In genomic region chr10:86065661-86066060, GRCm38 (mm10) we compare ENCODE assay signal across 22 mouse cellular contexts. TPM values are rescaled to one million over a fixed set of nuclear protein-coding genes. Genes with fewer than 3 reads are reported as not detected.
DNase-seq lines count a peak whose midpoint lies in the region; ATAC-seq and TF ChIP-seq lines count a peak whose summit lies in the region.
"Had no signal": no experiment of that assay in that cellular context is flagged by ENCODE, and none has a peak within 500 bp of the region (broad histone marks: within the 10 kb centered on the region; RNA-seq: fewer than 3 reads in every experiment).

No protein-coding gene starts in this region.

- no peaks in the 10 kb centered on the region for H3K4me1 ChIP-seq in forebrain, embryonic 11.5 days (replicated peaks; ENCODE audit: control insufficient read depth, insufficient read depth, low read length)
- H3K4me1 ChIP-seq in forebrain, embryonic 14.5 days (ENCODE audit: control insufficient read depth, insufficient read depth, low read length), result no peaks in the 10 kb centered on the region
- no peaks in the 10 kb centered on the region for H3K4me1 ChIP-seq in hindbrain, postnatal 0 days (ENCODE audit: insufficient read depth, low read length)
- H3K4me1 ChIP-seq in hindbrain, embryonic 14.5 days (replicated peaks; ENCODE audit: control insufficient read depth, insufficient read depth, low read length), result no peaks in the 10 kb centered on the region
- no peaks in the 10 kb centered on the region for H3K4me1 ChIP-seq in liver, postnatal 0 days (ENCODE audit: insufficient read depth)
- peaks cover 2% of the 10 kb centered on the region; the same call in 1 of the 2 replicates for H3K4me1 ChIP-seq in liver, embryonic 12.5 days
- peaks cover 42% of the 10 kb centered on the region for H3K4me1 ChIP-seq in embryonic facial prominence, embryonic 10.5 days
- H3K4me1 ChIP-seq: liver, embryonic 15.5 days had no signal

- no peak overlapping the region for H3K27ac ChIP-seq in forebrain, embryonic 11.5 days (ENCODE audit: low read depth, low read length)
- H3K27ac ChIP-seq in forebrain, embryonic 14.5 days (ENCODE audit: low read depth, low read length), result no peak overlapping the region
- H3K27ac ChIP-seq in hindbrain, postnatal 0 days, result no peak overlapping the region
- no peak overlapping the region for H3K27ac ChIP-seq in hindbrain, embryonic 14.5 days
- H3K27ac ChIP-seq in liver, postnatal 0 days (ENCODE audit: low read depth), result no peak overlapping the region
- no peak overlapping the region for H3K27ac ChIP-seq in liver, embryonic 12.5 days
- peak overlapping the region; percentile 70; the same call in 1 of the 2 replicates for H3K27ac ChIP-seq in embryonic facial prominence, embryonic 10.5 days (replicated peaks)
- H3K27ac ChIP-seq: embryonic facial prominence, embryonic 15.5 days; limb, embryonic 13.5 days; liver, embryonic 15.5 days; midbrain, embryonic 12.5 days had no signal

- peak; percentile 22; the same call in 1 of the 2 replicates for TF ChIP-seq CTCF in hindbrain, postnatal 0 days (IDR thresholded peaks at IDR 0.05; ENCODE audit: low read depth)
- TF ChIP-seq CTCF in liver, postnatal 0 days (IDR thresholded peaks at IDR 0.05; ENCODE audit: low read depth), result 0 out of 2 replicates have a peak, but pooled peaks have one; percentile 7

- WGBS in forebrain, embryonic 11.5 days, result 88% methylated on average over 1 of the region's 1 CpGs
- whole genome bisulfite sequencing in forebrain, embryonic 14.5 days, result 70% methylated on average over 1 of the region's 1 CpGs
- WGBS in hindbrain, postnatal 0 days, result 75% methylated on average over 1 of the region's 1 CpGs
- WGBS in hindbrain, embryonic 14.5 days, result 93% methylated on average over 1 of the region's 1 CpGs
- WGBS in liver, postnatal 0 days (ENCODE audit: insufficient replicate concordance), result 77% methylated on average over 1 of the region's 1 CpGs
- WGBS in liver, embryonic 12.5 days (ENCODE audit: insufficient replicate concordance), result 68% methylated on average over 1 of the region's 1 CpGs
- 95% methylated on average over 1 of the region's 1 CpGs for WGBS in embryonic facial prominence, embryonic 10.5 days

- H3K9me3 ChIP-seq in forebrain, embryonic 11.5 days (ENCODE audit: control insufficient read depth, low read length), result no peaks in the 10 kb centered on the region
- no peaks in the 10 kb centered on the region for H3K9me3 ChIP-seq in forebrain, embryonic 14.5 days (replicated peaks; ENCODE audit: control insufficient read depth, low read length)
- no peaks in the 10 kb centered on the region for H3K9me3 ChIP-seq in hindbrain, postnatal 0 days (ENCODE audit: low read length)
- no peaks in the 10 kb centered on the region for H3K9me3 ChIP-seq in hindbrain, embryonic 14.5 days (ENCODE audit: control insufficient read depth, low read length)
- 0 out of 2 replicates have a peak, but pooled peaks cover 3% of the 10 kb centered on the region for H3K9me3 ChIP-seq in liver, postnatal 0 days (ENCODE audit: low read length)
- H3K9me3 ChIP-seq in liver, embryonic 12.5 days (replicated peaks), result no peaks in the 10 kb centered on the region
- peaks cover 5% of the 10 kb centered on the region; the same call in 1 of the 2 replicates for H3K9me3 ChIP-seq in embryonic facial prominence, embryonic 10.5 days
- H3K9me3 ChIP-seq: embryonic facial prominence, embryonic 15.5 days; liver, embryonic 15.5 days; midbrain, embryonic 12.5 days had no signal

- ATAC-seq in forebrain, embryonic 11.5 days (replicated peaks; ENCODE audit: low FRiP score), result peak; percentile 13; the same call in 1 of the 2 replicates
- no peak for ATAC-seq in forebrain, embryonic 14.5 days
- no peak for ATAC-seq in hindbrain, postnatal 0 days
- ATAC-seq in hindbrain, embryonic 14.5 days (ENCODE audit: low FRiP score), result no peak
- no peak for ATAC-seq in liver, postnatal 0 days
- ATAC-seq in liver, embryonic 12.5 days, result no peak

- no peak overlapping the region for H3K4me2 ChIP-seq in forebrain, embryonic 11.5 days (ENCODE audit: low read depth, low read length, severe bottlenecking)
- H3K4me2 ChIP-seq in forebrain, embryonic 14.5 days (ENCODE audit: low read length), result no peak overlapping the region
- H3K4me2 ChIP-seq in hindbrain, postnatal 0 days (ENCODE audit: low read depth, low read length), result no peak overlapping the region
- H3K4me2 ChIP-seq in hindbrain, embryonic 14.5 days (replicated peaks), result no peak overlapping the region
- H3K4me2 ChIP-seq in liver, postnatal 0 days (ENCODE audit: low read depth, low read length), result no peak overlapping the region
- no peak overlapping the region for H3K4me2 ChIP-seq in liver, embryonic 12.5 days
- H3K4me2 ChIP-seq: embryonic facial prominence, embryonic 15.5 days; limb, embryonic 13.5 days; liver, embryonic 15.5 days; midbrain, embryonic 12.5 days had no signal

- no peaks in the 10 kb centered on the region for H3K27me3 ChIP-seq in forebrain, embryonic 11.5 days (ENCODE audit: control insufficient read depth, insufficient read depth, low read length)
- no peaks in the 10 kb centered on the region for H3K27me3 ChIP-seq in forebrain, embryonic 14.5 days (replicated peaks; ENCODE audit: control insufficient read depth, insufficient read depth, low read length)
- no peaks in the 10 kb centered on the region for H3K27me3 ChIP-seq in hindbrain, postnatal 0 days (ENCODE audit: insufficient read depth, low read length)
- no peaks in the 10 kb centered on the region for H3K27me3 ChIP-seq in hindbrain, embryonic 14.5 days (ENCODE audit: control insufficient read depth, insufficient read depth, low read length)
- H3K27me3 ChIP-seq in liver, postnatal 0 days (ENCODE audit: insufficient read depth, low read length), result no peaks in the 10 kb centered on the region
- H3K27me3 ChIP-seq in liver, embryonic 12.5 days (replicated peaks), result peaks cover 3% of the 10 kb centered on the region; the same call in 1 of the 2 replicates
- no peaks in the 10 kb centered on the region for H3K27me3 ChIP-seq in embryonic facial prominence, embryonic 10.5 days (replicated peaks; ENCODE audit: low read depth, poor library complexity, severe bottlenecking)
- H3K27me3 ChIP-seq: embryonic facial prominence, embryonic 15.5 days; limb, embryonic 13.5 days; liver, embryonic 15.5 days; midbrain, embryonic 12.5 days had no signal

- no peak for TF ChIP-seq EP300 in liver, postnatal 0 days (IDR thresholded peaks at IDR 0.05; ENCODE audit: low read depth)

- H3K9ac ChIP-seq in forebrain, embryonic 11.5 days (ENCODE audit: low read length), result no peak overlapping the region
- no peak overlapping the region for H3K9ac ChIP-seq in forebrain, embryonic 14.5 days (ENCODE audit: low read length)
- H3K9ac ChIP-seq in hindbrain, postnatal 0 days (replicated peaks; ENCODE audit: low read length), result no peak overlapping the region
- H3K9ac ChIP-seq in hindbrain, embryonic 14.5 days, result no peak overlapping the region
- no peak overlapping the region for H3K9ac ChIP-seq in liver, postnatal 0 days (replicated peaks)
- H3K9ac ChIP-seq in liver, embryonic 12.5 days, result no peak overlapping the region
- H3K9ac ChIP-seq: embryonic facial prominence, embryonic 15.5 days; limb, embryonic 13.5 days; liver, embryonic 15.5 days; midbrain, embryonic 12.5 days had no signal

- no peak for DNase-seq in forebrain, embryonic 11.5 days (ENCODE audit: low spot score)
- DNase-seq in forebrain, embryonic 14.5 days (ENCODE audit: low spot score), result no peak
- no peak for DNase-seq in hindbrain, postnatal 0 days (ENCODE audit: low spot score)
- DNase-seq in hindbrain, embryonic 14.5 days (ENCODE audit: low spot score), result no peak
- DNase-seq in liver, postnatal 0 days, result no peak
- DNase-seq in embryonic facial prominence, embryonic 10.5 days (ENCODE audit: low spot score), result no peak
- DNase-seq in urinary bladder, adult 2 months (ENCODE audit: low spot score), result no peak
- DNase-seq: cerebellum, postnatal 36 days; embryo, embryonic 11 days; thymus, adult 18-20 months; thymus, postnatal 36 days had no signal

- no peaks in the 10 kb centered on the region for H3K36me3 ChIP-seq in forebrain, embryonic 11.5 days (ENCODE audit: control insufficient read depth, insufficient read depth, low read length)
- H3K36me3 ChIP-seq in forebrain, embryonic 14.5 days (ENCODE audit: control insufficient read depth, insufficient read depth, low read length), result no peaks in the 10 kb centered on the region
- H3K36me3 ChIP-seq in hindbrain, postnatal 0 days (ENCODE audit: insufficient read depth, low read length), result no peaks in the 10 kb centered on the region
- no peaks in the 10 kb centered on the region; the same call in 1 of the 2 replicates for H3K36me3 ChIP-seq in hindbrain, embryonic 14.5 days (replicated peaks; ENCODE audit: control insufficient read depth, insufficient read depth)
- no peaks in the 10 kb centered on the region for H3K36me3 ChIP-seq in liver, postnatal 0 days (replicated peaks; ENCODE audit: insufficient read depth, low read length)
- no peaks in the 10 kb centered on the region for H3K36me3 ChIP-seq in liver, embryonic 12.5 days
- no peaks in the 10 kb centered on the region for H3K36me3 ChIP-seq in embryonic facial prominence, embryonic 10.5 days (replicated peaks)
- H3K36me3 ChIP-seq: embryonic facial prominence, embryonic 15.5 days; limb, embryonic 13.5 days; liver, embryonic 15.5 days; midbrain, embryonic 12.5 days had no signal

- no peak overlapping the region for H3K4me3 ChIP-seq in forebrain, embryonic 11.5 days (ENCODE audit: low read depth, low read length)
- no peak overlapping the region for H3K4me3 ChIP-seq in forebrain, embryonic 14.5 days (ENCODE audit: low read depth, low read length)
- no peak overlapping the region for H3K4me3 ChIP-seq in hindbrain, postnatal 0 days (ENCODE audit: low read length)
- no peak overlapping the region for H3K4me3 ChIP-seq in hindbrain, embryonic 14.5 days (replicated peaks; ENCODE audit: low read length)
- H3K4me3 ChIP-seq in liver, postnatal 0 days (ENCODE audit: low read depth, low read length), result no peak overlapping the region
- H3K4me3 ChIP-seq in liver, embryonic 12.5 days, result no peak overlapping the region
- no peak overlapping the region for H3K4me3 ChIP-seq in embryonic facial prominence, embryonic 10.5 days
- H3K4me3 ChIP-seq: embryonic facial prominence, embryonic 15.5 days; limb, embryonic 13.5 days; liver, embryonic 15.5 days; midbrain, embryonic 12.5 days had no signal

RNA-seq across cellular contexts. Expression of gene Fbxo7, which starts 43.9 kb away (rescaled TPM):
- 20.0 and 20.3 TPM in 2 replicates for polyA plus RNA-seq in forebrain, embryonic 11.5 days (2014; fragmentation: Nextera tagmentation; extraction: Ambion mirVana)
- 15.8 and 17.1 TPM in 2 replicates for polyA plus RNA-seq in forebrain, embryonic 14.5 days (2014; fragmentation: Nextera tagmentation; extraction: Ambion mirVana)
- total RNA-seq in hindbrain, postnatal 0 days (2014; rRNA removed), result 14.6 and 17.7 TPM in 2 replicates
- polyA plus RNA-seq in hindbrain, postnatal 0 days (2015; fragmentation: Nextera tagmentation; extraction: Ambion mirVana), result 30.9 and 35.6 TPM in 2 replicates
- polyA plus RNA-seq in hindbrain, embryonic 14.5 days (2014; fragmentation: Nextera tagmentation; extraction: Ambion mirVana), result 22.3 and 24.7 TPM in 2 replicates
- 28.7 and 28.9 TPM in 2 replicates for polyA plus RNA-seq in liver, postnatal 0 days (2015; fragmentation: Nextera tagmentation; extraction: Ambion mirVana)
- polyA plus RNA-seq in liver, embryonic 12.5 days (2016; fragmentation: Nextera tagmentation; extraction: Ambion mirVana), result 67.9 and 68.0 TPM in 2 replicates
- polyA plus RNA-seq in embryonic facial prominence, embryonic 10.5 days (2016; fragmentation: Nextera tagmentation; extraction: Ambion mirVana), result 17.8 and 19.2 TPM in 2 replicates
- polyA plus RNA-seq in urinary bladder, adult 2 months (2012; rRNA removed), result 29.6 and 31.4 TPM in 2 replicates

RNA-seq across cellular contexts. Expression of gene Bpifc, which starts 54.0 kb away (rescaled TPM):
- polyA plus RNA-seq in forebrain, embryonic 11.5 days (2014; fragmentation: Nextera tagmentation; extraction: Ambion mirVana), result not detected in 2 replicates
- polyA plus RNA-seq in forebrain, embryonic 14.5 days (2014; fragmentation: Nextera tagmentation; extraction: Ambion mirVana), result not detected in 2 replicates
- total RNA-seq in hindbrain, postnatal 0 days (2014; rRNA removed), result 0.11 TPM in 1 of 2 replicates, not detected in the other
- 0.11 and 0.20 TPM in 2 replicates for polyA plus RNA-seq in hindbrain, postnatal 0 days (2015; fragmentation: Nextera tagmentation; extraction: Ambion mirVana)
- polyA plus RNA-seq in hindbrain, embryonic 14.5 days (2014; fragmentation: Nextera tagmentation; extraction: Ambion mirVana), result not detected in 2 replicates
- not detected in 2 replicates for polyA plus RNA-seq in liver, postnatal 0 days (2015; fragmentation: Nextera tagmentation; extraction: Ambion mirVana)
- not detected in 2 replicates for polyA plus RNA-seq in liver, embryonic 12.5 days (2016; fragmentation: Nextera tagmentation; extraction: Ambion mirVana)
- polyA plus RNA-seq in embryonic facial prominence, embryonic 10.5 days (2016; fragmentation: Nextera tagmentation; extraction: Ambion mirVana), result 0.08 TPM in 1 of 2 replicates, not detected in the other
- polyA plus RNA-seq in urinary bladder, adult 2 months (2012; rRNA removed), result 0.06 and 0.18 TPM in 2 replicates
- total RNA-seq: gastrocnemius, adult 18-20 months; heart, postnatal 25 days; left cerebral cortex, postnatal 14 days; neutrophil, adult 5-6 weeks had no signal
- polyA plus RNA-seq: heart, embryonic 14.5 days; midbrain, embryonic 12.5 days; small intestine, adult 2 months had no signal
